Mouse (Mus musculus): ENCODE data around the gene Rras2.

GRCm38 (mm10) chr7:114117444-114117905, at the start of gene Rras2:
- TF ChIP-seq CTCF (IDR thresholded peaks at IDR 0.05; ENCODE audit: borderline replicate concordance, insufficient read depth, low read length), result no peak
- TF ChIP-seq POLR2A (IDR thresholded peaks at IDR 0.05; ENCODE audit: low read depth, low read length), result peak; percentile 98

All from embryonic fibroblast, embryonic 13.5 days (primary cell).